Mouse (Mus musculus): ENCODE measurements around the gene Rab4b.

DNA sequence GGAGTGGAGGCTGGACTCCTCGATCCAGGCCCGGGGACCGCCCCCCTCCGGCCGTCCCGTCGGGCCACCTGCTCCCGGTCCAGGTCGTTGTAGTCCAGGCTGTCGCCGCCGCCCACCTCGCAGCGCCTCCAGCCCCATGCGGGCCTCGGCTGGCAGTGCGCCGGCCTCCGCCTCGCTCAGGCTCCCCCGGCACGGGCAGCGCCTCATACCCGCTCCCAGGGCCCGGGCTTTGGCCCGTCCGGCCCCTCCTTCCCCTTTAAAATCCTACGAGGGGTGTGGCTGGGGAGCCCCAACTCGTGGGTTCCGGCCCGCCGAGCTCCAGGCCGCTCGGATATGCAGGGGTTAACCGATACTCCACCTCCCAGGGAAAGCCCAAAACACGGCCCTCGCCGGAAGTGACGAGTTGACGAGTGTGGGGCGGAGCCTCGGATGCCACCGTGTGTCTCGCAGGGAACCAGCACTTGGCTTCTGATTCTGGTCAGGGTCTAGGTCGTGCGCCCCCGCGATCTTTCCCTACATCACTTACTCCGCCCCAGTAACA lies 49.7 kb upstream of the Rab4b start, which contains the start of gene Itpkc:
- TF ChIP-seq POLR2A (IDR thresholded peaks at IDR 0.05; ENCODE audit: extremely low read depth, insufficient read depth, low read length) (peak; percentile 93), CTCF (IDR thresholded peaks at IDR 0.05; ENCODE audit: extremely low read depth, insufficient read depth, low read length) (no peak)
